Mouse (Mus musculus): ENCODE results near the gene Mtfp1.
"Not testable (repeated sequence)": the region's sequence is repeated elsewhere in the genome, so short reads cannot be mapped to it uniquely, and the experiment has no call there.

Mtfp1 gene

DNA sequence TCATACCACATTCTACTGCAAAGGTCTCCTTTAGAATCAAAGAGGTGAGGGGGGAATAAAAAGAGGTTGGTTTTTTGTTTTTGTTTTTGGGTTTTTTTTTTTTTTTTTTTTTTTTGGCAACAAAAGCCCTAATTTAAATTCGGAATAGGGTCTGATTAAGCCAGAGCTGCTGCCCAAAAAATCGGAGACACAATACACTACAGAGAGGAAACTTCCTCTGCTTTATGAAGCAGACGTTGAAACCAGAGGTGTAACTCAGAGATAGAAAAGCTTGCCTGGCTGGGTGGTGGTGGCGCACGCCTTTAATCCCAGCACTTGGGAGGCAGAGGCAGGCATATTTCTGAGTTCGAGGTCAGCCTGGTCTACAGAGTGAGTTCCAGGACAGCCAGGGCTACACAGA lies 19.3 kb upstream of the Mtfp1 start:
- not testable (repeated sequence) for DNase-seq (ENCODE audit: low spot score in 2 of 2)

DNA sequence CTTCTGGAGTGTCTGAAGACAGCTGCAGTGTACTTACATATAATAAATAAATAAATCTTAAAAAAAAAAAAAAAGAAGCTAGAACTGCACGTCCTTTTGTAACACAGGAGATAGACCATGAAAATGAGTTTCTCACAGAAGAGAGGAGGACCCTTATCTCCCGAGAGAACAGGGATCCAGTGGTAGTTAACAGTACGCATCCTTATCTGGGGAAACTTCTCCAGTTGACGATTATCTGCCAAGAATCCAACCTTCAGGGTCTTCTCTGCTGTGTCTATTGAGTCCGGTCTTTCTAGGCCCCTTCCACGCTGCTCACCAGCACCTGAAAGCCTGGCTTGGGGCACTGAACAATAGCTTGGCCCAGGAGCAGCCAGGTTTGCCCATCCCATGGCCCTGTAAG lies 18.7 kb upstream of the Mtfp1 start:
- DNase-seq (ENCODE audit: low spot score in 2 of 2): no peak

DNA sequence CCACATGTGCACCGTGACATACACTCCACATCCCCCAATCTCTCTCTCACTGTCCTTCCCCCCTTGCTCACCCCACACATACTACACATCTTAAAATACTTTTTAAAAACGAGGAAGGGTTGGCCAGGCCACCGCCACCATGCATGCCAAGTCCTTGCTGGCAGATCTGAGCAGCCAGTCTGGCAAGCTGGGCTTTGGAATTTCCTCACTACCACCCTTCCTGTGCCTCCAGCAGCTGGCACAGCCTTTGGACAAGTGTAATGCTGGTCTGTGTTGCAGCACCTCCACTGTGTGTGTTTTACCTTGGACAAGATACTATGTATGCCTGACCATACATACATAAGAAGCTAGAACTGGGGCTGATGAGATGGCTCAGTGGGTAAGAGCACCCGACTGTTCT lies 18.3 kb upstream of the Mtfp1 start:
- DNase-seq (ENCODE audit: low spot score in 2 of 2): no peak

DNA sequence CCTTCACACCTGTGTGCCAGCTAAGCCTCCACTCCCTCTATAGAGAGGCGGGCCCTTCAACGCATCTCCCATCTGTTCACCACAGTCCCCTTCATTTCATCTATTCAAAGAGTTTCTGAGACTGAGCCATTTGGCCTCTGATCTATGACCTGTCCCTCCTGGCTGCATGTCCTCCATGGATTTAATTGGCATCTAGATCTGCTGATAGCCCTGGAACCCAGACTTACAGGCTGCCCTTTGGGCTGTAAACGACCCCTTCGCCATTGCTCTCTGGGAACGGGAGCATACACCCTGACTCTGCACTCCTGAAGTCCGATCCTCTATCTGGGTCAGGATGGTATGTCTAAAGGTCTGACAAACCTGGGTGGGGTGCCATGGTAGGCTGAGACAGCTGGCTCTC lies 17.6 kb upstream of the Mtfp1 start:
- no peak for DNase-seq (ENCODE audit: low spot score in 2 of 2)

DNA sequence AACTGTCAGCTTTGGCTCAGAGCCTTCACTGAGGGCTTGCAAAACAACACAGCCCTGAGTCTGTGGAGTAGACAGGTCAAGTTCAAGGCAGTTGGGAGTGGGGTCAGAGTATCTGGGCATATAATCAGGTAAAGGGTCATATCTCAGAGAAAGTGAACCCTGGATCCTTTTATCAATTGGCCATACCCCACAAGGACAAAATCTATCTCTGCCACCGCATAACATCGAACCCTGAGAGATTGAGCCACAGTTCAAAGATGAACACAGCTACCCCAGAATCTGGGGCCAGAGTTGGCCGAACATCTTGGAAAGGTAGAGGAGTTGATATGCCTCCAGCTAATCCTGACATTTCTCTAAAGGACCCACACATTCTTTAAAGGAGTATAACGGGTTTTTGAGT lies 16.8 kb upstream of the Mtfp1 start:
- no peak for DNase-seq (ENCODE audit: low spot score in 2 of 2)

DNA sequence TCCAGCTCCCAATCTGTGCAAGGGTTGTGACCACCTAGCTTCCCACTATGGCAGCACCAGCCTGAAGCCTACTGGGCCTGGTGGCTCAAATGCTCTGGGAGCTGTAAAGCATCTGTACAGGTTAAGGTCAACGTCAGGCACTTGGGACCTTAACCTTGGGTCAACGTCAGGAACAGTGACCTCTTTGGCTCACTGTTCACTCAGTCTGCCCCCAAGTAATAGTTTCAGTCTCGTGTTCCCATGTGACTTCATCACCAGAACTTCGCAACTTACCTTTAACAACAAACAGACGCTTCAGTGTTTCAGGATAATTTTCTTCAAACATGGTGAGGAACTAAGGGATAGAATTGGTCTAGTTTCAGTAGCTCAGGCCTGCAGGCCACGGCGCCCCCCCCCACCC lies 13.4 kb upstream of the Mtfp1 start:
- DNase-seq (ENCODE audit: low spot score in 2 of 2): no peak

DNA sequence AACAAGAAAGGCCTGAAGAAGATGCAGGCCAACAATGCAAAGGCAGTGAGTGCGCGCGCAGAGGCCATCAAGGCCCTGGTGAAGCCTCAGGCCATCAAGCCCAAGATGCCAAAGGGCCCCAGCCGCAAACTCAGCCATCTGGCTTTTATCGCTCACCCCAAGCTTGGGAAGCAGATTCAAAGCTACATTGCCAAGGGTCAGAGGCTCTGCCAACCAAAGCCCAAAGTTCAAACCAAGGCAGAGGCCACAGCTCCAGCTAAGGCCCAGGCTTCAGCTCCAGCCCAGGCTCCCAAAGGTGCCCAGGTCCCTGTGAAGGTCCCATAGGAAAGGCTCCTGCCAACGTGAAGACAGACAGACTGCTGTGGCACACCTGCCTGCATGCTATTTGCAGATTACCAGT lies 12.7 kb upstream of the Mtfp1 start:
- DNase-seq (ENCODE audit: low spot score in 2 of 2): not testable (repeated sequence)

DNA sequence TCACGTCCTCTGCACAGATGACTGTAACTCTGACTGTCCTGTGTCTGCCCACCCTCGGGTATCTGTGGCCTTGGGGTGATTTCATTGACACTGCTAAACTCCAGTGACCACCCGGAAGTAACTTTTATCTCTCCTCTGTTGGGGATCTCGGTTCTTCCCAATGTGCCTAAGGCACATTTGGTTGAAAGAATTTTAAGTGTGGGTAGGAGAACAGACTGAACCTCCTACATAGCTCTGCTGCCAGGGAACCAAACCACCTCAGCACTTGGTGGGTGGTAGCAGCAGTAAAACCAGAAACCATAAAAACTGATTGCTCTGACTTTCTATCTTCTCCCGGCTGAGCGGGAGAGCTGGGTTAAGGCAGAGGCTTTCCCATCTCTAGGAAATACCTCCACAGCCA lies 10.2 kb upstream of the Mtfp1 start:
- peak in 1 of 2 experiments; percentile 77 for DNase-seq (ENCODE audit: low spot score in 2 of 2)

DNA sequence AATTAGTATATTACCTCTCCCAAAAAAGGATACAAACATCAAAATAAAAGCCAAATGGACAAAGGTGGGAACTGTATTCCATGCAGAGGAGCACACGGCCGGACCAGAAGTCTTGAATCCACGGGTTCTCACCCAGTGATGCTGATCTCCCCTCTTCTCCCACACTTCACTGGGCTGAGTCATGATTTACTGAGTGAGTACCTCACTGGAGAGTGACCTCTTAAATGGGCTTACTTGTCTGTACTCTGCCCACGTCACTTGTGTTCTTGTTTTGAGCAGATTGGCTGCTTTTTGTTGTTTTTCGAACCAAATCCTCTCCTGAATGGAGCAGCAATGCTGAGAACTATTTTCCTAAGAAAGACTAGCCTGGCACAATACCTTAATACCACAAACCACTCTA lies 9.7 kb upstream of the Mtfp1 start:
- no peak for DNase-seq (ENCODE audit: low spot score in 2 of 2)

DNA sequence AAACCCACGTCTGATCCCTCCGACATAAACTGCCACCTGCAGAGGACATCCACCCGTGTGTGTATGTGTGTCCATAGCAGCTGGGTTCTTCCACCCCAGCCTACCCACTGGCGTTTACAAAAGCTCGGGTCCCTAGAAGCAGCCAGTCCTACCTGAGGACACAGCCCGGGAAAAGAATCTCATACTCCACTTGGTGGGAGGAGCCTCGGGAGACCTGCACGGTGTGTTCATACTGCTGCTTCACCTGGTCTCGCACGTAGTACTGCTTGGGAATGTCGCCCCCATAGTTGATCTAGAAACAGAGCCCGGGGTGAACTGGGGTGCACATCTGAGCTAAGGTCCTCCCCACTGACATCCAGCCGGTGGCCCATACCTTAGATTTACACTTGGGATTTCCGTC lies 8.3 kb upstream of the Mtfp1 start:
- no peak for DNase-seq (ENCODE audit: low spot score in 2 of 2)

DNA sequence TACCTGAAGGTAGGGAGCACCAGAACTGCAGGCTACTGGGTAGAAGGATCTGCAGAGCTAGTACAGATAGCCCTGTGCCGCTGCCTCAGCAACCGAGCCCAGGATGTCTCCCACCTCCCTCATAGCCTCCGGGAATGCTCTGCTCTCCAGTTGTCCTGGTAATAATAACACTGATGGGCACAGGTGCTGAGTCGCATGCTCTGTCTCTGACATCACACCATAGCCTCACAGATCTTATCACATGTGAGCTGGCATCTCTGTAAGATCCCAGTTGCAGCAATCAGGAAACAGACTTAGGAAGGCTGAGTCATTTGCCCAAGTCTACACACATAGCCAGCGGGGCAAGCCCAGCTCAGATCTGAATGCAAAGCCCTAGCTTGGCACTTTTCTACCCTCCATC lies 6.6 kb upstream of the Mtfp1 start:
- DNase-seq (ENCODE audit: low spot score in 2 of 2): no peak

DNA sequence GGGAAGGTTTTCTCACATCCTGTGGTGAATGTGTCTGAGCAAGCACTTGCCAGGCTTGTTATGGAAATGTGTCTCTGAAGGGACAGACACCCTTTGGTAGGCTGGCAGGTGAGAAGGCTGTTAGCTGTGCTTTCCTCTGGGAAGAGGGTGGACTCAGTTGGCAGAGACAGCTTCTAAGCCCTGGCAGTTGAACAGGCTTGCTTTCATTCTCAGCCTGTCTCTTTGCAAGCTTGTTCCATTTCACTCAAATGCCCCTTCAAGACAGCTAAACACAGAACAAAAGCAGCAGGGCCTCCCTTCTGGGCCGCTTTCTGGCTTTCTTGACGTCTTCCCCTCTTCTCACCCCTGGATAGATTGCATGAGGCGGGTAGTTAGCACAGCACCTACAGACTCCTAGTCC lies 4.2 kb upstream of the Mtfp1 start:
- no peak for DNase-seq (ENCODE audit: low spot score in 2 of 2)

DNA sequence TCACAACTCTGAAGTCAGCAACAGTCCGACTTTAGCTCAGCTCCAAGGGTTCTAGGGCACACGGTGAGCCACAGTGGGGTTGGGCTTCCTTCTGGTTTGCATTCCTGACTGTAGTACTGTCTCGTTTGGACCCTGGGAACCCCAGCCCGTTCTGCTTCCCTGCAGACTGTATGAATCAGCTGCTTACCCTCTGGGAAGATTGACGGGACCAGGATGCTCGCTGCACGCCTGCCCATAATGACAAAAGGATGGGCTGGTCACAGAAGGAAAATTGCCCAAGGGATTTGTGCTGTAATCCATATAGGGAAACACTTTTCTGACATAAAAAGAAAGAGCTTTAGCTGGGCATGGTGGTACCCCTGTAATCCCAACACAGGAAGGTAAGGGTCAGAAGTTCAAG lies 3.6 kb upstream of the Mtfp1 start:
- DNase-seq (ENCODE audit: low spot score in 2 of 2): no peak

DNA sequence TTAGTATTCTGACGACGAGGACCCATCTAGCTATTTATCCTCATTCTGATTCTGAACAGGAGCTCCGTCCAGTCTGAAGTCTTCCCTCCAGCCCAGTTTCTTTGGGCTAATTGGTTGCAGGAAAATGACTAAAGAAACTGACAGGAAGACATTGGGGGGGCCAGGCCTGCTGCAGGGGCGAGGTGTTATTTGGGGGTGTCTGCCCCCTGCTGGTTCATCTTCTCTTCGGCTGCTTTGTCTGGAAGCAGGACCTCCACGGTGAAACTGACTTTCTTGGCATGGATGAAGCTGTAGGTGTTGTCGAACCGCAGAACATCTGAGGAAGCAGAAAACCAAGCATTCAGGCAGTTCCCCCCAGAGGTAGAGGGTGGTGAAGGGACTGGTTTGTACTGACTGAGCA lies 2.9 kb upstream of the Mtfp1 start:
- no peak for DNase-seq (ENCODE audit: low spot score in 2 of 2)

DNA sequence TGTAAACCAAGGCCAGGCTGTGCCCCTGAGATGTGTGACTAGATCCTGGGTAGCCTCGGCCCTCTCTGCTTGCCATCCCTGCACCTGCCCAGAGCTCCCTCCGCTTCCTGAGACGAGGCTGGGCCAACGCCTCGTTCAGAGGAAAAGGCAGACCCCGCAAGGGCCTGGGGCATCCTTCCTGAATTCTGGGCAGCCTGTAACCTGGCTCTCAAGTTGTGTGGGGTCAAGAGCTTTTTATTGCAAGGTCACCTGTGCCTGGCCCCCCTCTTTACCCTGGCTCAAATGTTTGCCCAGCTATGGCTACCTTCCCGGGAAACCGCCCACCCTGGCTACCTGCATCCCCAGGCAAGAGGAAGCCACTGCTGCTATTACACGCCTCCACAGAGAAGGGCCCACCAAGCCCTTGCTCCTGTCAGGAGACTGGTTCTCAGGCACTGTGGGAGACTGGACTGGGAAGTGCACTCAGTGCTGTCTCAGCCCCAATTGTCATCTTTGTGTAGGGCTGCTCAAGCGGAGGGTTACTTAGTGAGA lies 1.9 kb upstream of the Mtfp1 start:
- no peak for DNase-seq (ENCODE audit: low spot score in 2 of 2)

DNA sequence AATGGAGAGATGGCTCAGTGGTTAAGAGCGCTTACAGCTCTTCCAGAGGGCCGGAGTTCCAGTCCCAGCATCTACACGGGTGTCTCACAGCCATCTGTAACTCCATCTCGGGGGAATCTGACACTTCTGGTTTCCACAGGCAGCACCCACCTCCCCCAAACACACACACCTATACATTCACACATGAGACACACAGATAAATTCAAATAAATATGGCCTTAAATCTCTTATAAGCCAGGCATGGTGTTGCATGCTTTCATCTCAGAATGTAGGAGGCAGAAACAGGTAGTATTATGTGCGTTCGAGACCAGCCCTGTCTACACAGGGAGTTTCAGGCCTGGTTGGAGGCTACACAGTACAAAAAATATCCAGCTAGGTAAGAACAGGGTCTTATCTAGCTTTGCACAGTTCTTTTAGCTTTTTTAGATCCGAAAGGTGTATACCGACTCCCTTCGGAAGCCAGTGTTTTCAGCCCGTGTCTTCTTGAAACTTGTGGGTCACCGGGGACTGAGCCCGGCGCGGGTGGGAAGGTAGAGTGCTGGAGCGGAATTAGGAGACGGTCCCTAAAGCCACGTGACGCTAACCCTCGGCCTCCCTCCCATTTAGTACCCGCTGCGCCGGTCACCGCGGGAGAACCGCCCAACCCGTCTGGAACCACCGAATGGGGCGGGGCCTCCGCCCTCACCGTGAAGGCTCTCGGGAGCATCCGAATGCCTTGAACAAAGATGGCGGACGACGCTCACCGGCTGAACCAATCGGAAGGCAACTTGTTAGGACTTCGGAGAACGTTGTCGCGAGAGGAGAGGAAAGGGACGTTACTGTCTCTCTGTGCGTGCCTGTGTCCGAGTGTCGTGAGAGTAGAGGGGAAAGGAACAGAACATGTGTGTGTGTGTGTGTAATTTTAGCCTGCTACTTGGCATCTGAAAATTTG lies 1.1 kb upstream of the Mtfp1 start:
- peak; percentile 98 for DNase-seq (ENCODE audit: low spot score in 2 of 2)

DNA sequence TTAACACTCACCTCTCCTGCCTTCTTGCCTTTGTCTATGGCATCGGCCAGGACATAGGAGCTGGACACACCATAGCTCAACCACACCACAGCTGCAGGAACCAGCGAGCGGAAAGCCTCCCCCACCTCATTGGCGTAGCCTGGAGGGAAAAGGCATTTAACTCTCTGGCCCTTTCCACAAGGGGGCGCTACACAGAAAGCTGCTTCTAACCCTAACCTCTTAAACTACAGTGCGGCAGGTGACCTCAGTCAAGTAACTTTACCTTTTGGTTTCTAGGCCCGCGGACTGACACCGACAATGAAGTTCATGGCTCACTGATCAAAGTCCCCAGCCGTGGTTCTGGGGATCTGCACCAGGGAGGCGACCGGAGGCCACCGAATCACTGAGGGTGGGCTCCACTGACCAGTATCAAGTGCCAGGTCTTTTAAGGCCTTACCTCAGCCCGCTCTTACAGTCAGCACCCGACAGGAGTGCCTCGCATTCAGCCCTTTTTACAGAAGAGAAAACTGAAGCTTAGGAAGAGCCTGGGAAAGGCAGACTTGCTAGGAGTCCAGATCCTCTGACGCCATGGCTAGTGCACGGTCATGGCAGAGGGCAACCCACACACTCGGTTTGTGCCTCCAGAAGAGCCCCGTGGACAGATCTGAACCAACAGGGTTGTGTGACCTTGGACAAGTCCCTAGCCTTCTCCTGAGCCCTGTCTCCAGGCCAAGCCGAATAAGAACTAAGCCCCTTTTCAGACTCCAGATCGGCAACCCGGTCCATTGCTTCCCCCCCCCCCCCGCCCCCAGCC lies 671 bp downstream of the Mtfp1 start:
- peak; percentile 78 to 81 for DNase-seq (ENCODE audit: low spot score in 2 of 2)

DNA sequence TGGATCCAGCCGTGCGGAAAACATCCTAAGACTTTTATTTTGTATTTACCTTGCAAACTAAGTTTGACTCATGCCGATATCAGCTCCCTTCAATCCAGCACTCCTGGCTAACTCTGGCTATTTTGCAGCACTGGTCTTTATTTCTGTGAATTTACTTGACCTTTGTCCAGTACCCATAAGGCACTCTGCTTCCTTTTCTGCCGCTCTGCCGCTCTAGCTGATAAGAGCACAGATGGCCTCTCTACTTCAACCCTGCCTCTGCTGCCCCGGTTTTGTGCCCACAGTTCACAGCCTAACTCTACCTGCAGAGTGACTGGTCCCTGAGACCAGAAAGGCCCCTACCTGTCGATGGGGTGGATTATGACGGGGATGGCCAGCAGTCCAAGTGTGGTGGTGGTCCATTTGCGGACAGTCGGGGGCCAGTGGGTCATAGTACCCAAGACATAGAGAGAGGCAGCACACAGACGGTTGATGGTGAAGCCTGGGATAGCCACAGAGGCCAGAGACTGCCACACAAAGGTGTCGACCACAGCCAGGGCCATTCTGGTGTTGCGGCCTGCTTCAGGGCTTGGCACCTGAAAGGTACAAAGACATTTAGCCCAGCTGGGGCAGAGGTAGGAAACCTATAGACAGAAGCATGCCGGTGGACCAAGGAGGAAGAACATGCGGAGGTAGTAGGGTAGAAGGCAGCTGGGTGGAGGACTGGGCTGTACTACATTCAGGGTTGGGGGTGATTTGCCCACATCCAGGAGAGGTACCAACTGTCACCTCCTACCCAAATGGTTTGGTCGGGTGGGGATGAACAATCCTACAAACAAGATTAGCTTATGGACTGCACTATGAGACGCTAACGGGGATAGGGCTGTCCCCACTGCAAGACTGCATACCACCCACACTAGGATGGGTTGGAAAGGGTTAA lies 1.5 kb downstream of the Mtfp1 start:
- DNase-seq (ENCODE audit: low spot score in 2 of 2): no peak

DNA sequence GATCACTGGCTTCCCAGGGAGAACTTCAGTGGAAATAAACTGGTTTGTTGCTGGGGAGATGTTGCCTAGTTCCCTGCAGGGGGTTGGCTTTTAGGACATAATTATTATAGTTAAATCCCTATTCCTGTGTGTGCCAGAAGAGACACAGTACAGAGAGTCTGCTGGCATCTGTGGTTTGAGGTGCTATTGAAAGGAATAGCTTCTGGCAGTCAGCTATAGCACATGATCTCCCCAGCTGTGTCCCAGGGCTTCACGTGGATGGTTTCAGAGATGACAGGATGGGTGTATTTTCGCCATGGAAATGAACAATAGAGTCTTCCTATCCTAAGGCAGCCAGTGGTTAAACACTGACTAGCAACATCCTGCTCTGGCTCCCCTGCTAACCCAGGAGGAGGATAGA lies 8.0 kb downstream of the Mtfp1 start:
- peak in 1 of 2 experiments; percentile 58 for DNase-seq (ENCODE audit: low spot score in 2 of 2)

DNA sequence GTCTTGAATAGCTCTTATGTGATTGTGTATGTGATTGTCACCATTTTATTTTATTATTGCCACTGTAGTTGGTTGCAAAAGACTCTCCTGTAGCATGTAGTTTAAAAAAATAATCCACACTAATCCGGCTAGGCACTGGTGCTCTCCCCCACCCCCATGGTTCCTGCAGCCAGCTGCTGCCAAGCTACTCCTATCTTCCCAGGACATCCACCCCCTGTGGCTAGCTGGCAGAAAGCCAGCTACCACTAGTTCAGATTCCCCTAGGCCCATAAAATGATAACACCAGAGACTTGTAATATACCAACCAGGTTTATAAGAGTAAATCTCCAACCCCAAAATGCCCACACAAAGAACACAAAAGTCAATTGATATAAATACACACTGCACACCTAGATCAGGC lies 9.0 kb downstream of the Mtfp1 start:
- DNase-seq (ENCODE audit: low spot score in 2 of 2): no peak

DNA sequence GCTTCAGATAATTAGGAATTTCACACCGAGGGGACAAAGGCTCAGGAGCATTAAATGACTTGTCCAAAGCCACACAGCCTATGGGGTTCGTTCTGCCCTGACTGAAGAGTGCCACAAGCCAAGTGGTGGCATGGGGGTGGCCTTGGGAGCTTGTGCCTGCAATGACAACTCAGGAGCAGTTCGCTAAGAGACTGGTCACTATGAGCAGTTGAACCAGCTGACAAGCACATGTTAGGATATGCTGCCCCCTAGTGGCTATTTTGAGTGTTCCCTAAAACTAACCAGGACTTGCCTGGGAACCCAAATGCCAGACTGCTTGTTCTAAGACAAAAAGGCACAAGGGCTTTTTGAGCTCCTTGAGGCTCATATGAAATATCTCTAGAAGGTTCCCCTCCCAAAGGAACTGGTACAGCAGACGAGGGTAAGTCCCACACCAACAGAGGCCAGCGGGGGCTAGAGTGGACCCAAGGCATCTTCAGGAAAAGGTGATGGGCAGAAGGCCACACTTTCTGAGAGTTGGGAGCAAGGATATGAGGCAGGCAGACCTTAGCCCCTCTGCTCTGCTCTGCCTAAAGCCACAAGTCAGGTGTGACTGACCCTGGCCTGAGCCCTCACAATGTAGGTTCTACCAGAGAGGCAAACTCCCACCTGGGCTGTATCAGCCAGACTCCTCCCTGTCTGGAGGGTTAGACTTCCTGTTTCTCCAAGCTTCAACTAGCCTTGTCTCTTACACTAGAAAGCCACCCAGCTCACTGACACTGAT lies 11.7 kb downstream of the Mtfp1 start:
- DNase-seq (ENCODE audit: low spot score in 2 of 2): peak in 1 of 2 experiments; percentile 83

Data from frontal cortex, postnatal 36 days (tissue).